Mouse (Mus musculus) liver, embryonic 14.5 days (tissue): ENCODE measurements around the gene Daam2.

Source experiments
- CTCF ChIP-seq: IDR thresholded peaks from 2 replicates; pipeline ENCODE4 v1.5.1; 2016; ENCODE audit warnings: antibody characterized with exemption, low read depth, control low read depth
- EP300 ChIP-seq: IDR thresholded peaks from 2 replicates; pipeline ENCODE4 v1.6.1; 2016; ENCODE audit warnings: antibody characterized with exemption, low read depth

- peak; percentile 74 for TF ChIP-seq CTCF
- no peak for TF ChIP-seq EP300
These were observed 136.4 kb downstream of the Daam2 start for GRCm38 (mm10) chr17:49427631-49428238.
